Mouse (Mus musculus): ENCODE data around the gene Natd1. TPM values are rescaled to one million over a fixed set of nuclear protein-coding genes. Genes with fewer than 3 reads are reported as not detected.

Natd1 gene
- total RNA-seq, 2 experiments from 2014 or later = 1.6 to 2.1 TPM

DNA sequence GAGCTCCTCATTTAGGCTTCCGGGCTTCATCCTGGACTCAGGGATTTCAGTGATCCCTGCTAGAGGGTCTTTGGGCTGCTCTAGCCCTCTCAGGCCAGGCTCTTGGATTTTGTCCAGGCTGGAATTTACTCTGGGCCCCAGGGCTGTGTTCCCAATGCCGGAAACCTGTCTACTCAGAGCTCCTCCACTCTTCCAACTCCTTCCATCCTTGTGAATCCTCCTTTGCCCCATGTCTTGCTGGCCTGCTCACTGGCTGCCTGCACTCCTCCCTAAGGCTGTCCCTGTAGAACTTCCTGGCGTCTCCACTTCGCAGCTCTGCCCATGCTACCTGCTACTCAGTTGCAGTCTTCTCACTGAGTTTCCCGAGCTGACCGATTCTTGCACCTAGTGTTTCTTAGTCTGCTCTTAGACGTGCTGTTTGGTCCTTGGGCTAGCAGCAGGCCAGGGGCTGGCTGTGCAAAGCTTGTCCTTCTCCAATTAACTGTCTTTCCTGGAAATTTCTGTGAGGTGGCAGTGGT lies 18.0 kb upstream of the Natd1 start:
- ATAC-seq (replicated peaks; ENCODE audit: poor library complexity, severe bottlenecking) = no peak

DNA sequence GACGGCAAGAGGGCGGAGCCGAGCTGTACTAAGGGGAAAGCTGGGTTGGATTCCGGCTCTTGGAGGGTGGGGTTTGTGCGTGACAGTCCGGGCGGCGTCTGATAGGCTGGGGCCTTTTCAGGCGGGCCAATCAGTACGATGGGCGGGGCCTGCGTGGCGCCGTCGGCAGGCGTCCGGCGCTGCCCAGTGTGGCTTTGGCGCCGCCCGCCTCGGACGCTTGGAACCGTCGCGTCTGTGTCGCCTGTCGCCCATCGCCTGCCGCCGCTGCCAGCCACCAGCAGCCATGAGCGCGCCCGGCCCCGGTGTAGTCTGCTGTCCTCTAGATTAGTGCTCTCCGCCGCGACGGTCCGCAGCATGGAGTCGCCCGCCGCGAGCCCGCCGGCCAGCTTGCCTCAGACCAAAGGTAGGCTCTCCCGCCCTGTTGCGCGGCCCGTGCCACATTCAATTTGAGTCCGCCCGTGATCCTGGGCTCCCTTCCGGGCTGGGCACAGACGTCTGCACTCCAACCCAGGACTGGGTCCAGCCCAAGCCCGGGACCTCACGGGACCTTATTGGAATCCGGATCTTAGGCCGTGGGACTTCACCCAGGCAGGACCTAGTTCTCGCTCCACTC lies 17.4 kb upstream of the Natd1 start, which contains the start of gene Map2k3:
TSS of gene Map2k3 (plus strand) at position 165 of the 613 bp plus-strand sequence.
- ATAC-seq (replicated peaks; ENCODE audit: poor library complexity, severe bottlenecking) = peak; percentile 67

DNA sequence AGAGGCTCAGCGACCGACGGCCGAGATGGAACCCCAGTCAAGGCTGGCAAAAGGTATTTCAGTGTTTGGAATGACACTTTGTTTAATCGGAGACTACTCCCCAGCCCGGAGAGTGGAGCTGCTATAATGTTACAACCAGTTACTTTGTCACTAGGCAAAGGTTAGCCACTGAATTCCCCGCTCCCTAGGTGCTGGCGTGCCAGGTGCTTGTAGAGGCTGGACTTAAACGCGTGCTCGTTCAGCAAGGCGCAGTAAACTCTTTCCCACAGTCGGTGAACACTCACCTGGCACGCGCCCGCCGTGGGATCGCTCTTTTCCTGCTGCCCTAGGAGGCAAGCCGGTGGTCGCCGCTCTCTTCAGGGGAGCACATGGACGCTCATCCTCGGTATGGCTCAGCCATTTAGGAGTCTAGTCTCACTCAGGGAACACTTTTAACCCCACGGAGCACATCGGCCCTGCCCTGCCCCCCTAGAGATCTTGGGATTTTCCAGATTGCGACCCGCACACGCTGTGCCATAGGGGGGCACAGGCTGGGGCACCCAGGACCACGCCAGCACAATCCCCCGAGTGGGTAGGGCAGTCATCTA lies 16.8 kb upstream of the Natd1 start:
- ATAC-seq (replicated peaks; ENCODE audit: poor library complexity, severe bottlenecking) = no peak

DNA sequence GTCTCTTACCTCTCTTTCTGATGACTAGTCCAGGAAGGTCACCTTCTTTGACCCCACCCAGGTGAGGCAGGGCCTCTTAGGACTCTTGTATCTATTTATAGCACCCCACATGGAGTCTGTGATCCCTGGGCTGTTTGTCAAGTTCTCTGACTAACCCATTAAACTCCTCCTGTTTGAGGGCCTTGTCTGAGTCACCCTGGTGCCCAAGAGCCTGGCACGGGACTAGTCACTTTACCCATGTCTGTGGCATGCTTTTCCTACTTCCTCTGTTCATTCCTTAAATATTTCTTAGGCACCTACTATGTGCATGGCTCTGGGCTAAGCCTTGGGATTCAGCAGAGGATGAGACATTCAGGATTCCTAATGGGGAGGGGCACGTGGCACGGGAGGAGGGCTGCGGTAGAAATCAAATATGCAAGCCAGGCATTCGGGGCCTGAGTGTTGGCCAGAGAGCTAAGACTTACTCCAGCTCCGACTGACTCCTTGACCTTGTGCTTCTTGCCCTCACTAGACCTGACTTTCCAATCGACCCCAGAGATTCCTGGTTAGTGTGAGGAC lies 16.3 kb upstream of the Natd1 start:
- ATAC-seq (replicated peaks; ENCODE audit: poor library complexity, severe bottlenecking) = no peak

- ATAC-seq (replicated peaks; ENCODE audit: poor library complexity, severe bottlenecking) = peak; percentile 70
Observed at GRCm38 (mm10) chr11:60927264-60927663, 12.7 kb upstream of the Natd1 start.

GRCm38 (mm10) chr11:60924981-60925380 lies 10.4 kb upstream of the Natd1 start:
- ATAC-seq (replicated peaks; ENCODE audit: poor library complexity, severe bottlenecking) = no peak

DNA sequence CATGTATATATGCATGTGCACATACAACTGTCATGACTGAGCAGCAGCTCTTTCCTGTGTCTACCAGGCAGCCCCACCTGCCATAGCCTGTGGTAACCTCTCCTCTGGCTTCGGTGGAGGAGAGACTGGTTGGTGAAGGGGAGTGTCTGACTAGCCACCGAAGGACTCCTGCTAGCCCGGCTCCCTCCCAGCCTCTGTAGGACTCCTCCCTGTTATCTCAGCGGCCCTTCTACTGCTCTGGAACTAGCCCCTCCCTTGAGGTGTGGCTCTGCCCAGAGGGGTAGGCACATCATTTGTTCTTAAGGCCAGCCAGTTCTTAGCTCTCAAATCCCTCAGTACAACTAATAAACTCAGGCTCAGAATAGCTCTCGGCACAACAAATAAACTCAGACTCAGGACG lies 9.9 kb upstream of the Natd1 start:
- ATAC-seq (replicated peaks; ENCODE audit: poor library complexity, severe bottlenecking) = no peak

DNA sequence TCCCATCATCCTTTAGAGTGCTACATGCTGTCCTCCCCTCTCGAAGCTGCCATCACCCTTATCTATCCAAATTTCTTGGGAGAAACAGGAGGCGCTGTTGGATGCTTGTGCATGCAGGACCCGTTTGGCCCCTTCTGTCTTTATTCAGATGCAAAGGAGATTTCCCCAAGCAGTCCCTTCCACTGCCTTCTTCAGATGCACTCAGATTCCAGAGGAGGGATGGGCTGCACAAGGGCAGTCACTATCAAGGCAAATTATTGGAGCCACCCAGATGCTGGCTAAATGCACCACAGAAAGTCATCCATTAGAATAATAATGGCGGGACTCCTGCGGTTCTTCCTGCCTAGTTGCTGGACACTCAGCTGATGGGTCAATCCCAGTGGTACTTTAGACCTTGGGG lies 8.4 kb upstream of the Natd1 start:
- ATAC-seq (replicated peaks; ENCODE audit: poor library complexity, severe bottlenecking) = no peak

- ATAC-seq (replicated peaks; ENCODE audit: poor library complexity, severe bottlenecking) = no peak
Observed at GRCm38 (mm10) chr11:60922195-60922594, 7.6 kb upstream of the Natd1 start.

DNA sequence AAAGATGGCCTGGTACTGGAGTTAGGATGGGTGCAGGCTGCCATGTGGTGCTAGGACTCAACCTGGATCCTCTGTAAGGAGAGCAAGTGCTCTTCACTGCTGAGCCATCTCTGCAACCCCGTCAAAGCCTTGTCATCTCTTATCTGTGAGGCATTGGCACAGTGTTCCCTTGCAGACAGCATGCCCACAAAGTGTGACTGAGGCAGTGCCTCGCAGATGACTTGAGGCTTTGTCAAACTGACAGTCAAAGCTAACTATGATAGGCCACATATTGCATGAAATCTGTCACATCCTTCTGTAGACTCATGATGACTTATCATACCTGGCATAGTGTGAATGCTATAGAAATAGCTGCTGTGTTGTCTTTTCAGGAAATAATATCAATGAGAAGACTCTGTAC lies 5.5 kb upstream of the Natd1 start:
- no peak for ATAC-seq (replicated peaks; ENCODE audit: poor library complexity, severe bottlenecking)

DNA sequence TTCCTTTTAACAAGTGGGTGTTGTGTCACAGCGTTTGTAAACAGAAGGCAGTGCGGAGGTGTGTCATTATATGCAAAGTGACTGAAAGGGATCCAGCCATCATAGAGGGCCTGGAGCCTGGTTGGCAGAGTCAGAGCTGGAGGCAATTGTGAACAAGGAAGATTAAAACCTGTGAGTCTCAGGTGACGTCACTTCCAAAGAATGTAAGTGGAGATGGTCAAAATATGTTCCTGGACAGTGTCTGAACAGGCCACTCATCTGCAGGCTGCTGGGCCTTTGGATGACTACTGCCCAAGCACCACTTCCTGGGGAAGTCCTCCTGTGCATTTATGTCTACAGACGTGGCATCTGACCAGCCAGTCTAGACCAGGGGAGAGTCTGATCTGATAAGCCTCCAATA lies 651 bp upstream of the Natd1 start:
- ATAC-seq (replicated peaks; ENCODE audit: poor library complexity, severe bottlenecking) = no peak

GRCm38 (mm10) chr11:60913301-60914196 lies 1.0 kb downstream of the Natd1 start:
- peak; percentile 87 for ATAC-seq (replicated peaks; ENCODE audit: poor library complexity, severe bottlenecking)

DNA sequence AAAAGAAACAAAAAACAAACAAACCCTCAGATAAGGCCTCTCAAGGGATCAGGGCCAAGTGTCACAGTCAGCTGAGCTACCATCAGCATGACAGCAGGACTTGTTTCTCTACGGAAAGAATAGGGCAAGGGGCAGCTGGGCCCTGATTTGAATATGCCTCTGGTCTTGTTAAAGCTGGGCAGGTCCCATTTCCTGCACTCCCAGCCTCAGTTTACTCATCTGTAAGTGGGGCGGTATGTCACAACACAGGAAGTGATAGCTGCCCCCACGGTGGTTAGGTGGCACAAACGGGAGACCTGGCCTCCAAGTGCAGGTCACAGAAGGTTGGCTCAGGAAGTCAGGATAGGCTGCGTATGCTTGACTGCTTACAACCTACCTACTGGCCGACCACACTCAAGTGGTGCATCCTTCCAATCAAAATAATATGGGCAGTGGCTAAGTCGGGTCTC lies 2.0 kb downstream of the Natd1 start:
- ATAC-seq (replicated peaks; ENCODE audit: poor library complexity, severe bottlenecking) = no peak

DNA sequence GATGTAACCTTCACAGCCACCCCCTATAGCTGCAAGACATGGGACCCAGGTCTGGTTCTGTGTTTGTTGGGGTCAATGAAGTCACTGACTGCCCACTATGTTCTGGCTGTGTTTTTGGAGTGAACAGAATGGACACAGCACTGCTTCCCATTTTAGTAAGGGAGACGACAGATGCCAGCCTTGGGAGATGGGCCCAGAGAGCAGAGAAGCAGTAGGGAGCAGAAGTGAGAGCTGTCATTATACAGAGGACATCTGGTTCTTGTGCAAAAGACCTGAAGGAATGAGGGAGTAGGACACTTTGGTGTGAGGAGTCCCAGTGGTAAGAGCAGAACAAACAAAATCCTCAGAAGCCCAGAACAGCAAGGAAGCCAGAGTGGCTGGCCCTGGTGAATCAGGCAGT lies 4.9 kb downstream of the Natd1 start:
- no peak for ATAC-seq (replicated peaks; ENCODE audit: poor library complexity, severe bottlenecking)

- no peak for ATAC-seq (replicated peaks; ENCODE audit: poor library complexity, severe bottlenecking)
Observed at GRCm38 (mm10) chr11:60908073-60908472, 6.5 kb downstream of the Natd1 start.

DNA sequence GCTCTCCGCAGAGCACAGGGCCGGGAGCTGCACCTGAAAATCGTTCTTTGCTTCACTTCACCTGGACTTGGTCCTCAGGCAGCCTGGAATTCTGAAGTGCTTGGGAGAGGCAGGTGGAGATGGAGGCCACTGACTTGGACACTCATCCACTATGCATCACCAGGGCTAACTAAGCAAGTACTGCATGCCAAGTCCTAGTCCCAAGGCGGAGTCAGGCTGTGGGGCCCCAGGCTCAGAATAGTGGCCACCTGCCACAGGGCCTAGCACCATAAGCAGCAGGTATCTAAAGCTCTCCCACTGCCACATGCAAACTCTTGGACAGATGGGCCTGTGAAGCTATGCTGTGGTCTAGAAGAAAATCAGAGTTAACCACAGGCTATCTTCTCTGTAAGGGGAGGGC lies 8.1 kb downstream of the Natd1 start:
- no peak for ATAC-seq (replicated peaks; ENCODE audit: poor library complexity, severe bottlenecking)

GRCm38 (mm10) chr11:60905407-60906120 lies 9.0 kb downstream of the Natd1 start:
- ATAC-seq (replicated peaks; ENCODE audit: poor library complexity, severe bottlenecking) = no peak

- ATAC-seq (replicated peaks; ENCODE audit: poor library complexity, severe bottlenecking) = no peak
Observed at GRCm38 (mm10) chr11:60903661-60904061, 10.9 kb downstream of the Natd1 start.

DNA sequence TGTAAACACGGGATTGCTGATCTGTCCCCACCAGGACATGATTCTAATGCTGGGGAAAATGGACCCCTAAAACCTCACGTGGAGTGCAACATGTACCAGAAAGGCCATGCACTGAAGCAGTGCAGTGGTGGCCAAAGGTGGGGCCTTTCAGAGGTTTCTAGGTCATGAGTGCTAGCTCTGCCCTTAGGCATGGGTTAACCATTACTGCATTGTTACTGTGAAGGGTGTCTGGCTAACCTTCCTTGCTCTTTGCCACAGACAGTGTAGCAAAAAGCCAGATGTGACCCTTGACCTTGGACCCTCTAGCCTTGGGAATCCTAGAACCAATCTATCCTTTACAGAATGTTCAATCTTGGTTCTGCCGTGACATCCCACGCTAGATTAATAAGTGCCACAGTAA lies 12.1 kb downstream of the Natd1 start:
- no peak for ATAC-seq (replicated peaks; ENCODE audit: poor library complexity, severe bottlenecking)

DNA sequence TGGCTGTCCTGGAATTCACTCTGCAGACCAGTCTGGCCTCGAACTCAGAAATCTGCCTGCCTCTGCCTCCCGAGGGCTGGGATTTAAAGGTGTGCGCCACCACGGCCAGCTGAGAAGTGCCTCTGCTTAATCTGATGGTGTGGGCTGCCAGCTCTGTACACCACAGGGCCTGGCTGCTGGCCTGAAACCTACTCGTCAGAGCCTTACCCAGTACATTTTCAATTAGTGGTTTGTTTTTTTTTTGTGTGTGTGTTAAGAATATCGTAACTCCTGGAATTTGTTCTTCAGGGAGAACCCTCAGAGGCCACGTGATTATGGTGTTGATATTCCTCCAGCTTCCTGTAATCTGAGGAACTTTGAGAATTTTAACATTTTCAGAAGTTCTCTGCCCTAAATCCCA lies 12.5 kb downstream of the Natd1 start:
- ATAC-seq (replicated peaks; ENCODE audit: poor library complexity, severe bottlenecking) = no peak
